Mouse (Mus musculus) testis, adult 2 months (tissue): ENCODE data around the gene Efhc2. TPM values are rescaled to one million over a fixed set of nuclear protein-coding genes. Genes with fewer than 3 reads are reported as not detected.

Source experiments
- H3K27ac ChIP-seq: fragments of 200-500 bp; 2 replicates; pipeline ENCODE4 v1.5.1; 2012; ENCODE audit warnings: low read depth, low read length; ENCODE audit not compliant: control insufficient read depth, insufficient read depth
- H3K27me3 ChIP-seq: fragments of 200-500 bp; 2 replicates; pipeline ENCODE4 v1.6.1; 2012; ENCODE audit warnings: mild to moderate bottlenecking, low read length, moderate library complexity; ENCODE audit not compliant: control insufficient read depth, insufficient read depth
- H3K36me3 ChIP-seq: fragments of 200-500 bp; 2 replicates; pipeline ENCODE4 v1.6.1; 2012; ENCODE audit warnings: mild to moderate bottlenecking, low read length; ENCODE audit not compliant: control insufficient read depth, insufficient read depth
- H3K4me1 ChIP-seq: fragments of 200-500 bp; 2 replicates; pipeline ENCODE4 v1.6.1; 2012; ENCODE audit warnings: low read length; ENCODE audit not compliant: control insufficient read depth, insufficient read depth
- H3K4me3 ChIP-seq: fragments of 200-500 bp; 2 replicates; pipeline ENCODE4 v1.5.1; 2012; ENCODE audit warnings: low read depth, mild to moderate bottlenecking, low read length, moderate library complexity, mixed read lengths; ENCODE audit not compliant: control insufficient read depth
- CTCF ChIP-seq: fragments of 200-500 bp; IDR thresholded peaks from 2 replicates; pipeline ENCODE4 v1.5.1; 2012; ENCODE audit warnings: low read depth, mild to moderate bottlenecking, inconsistent platforms, low read length, moderate library complexity; ENCODE audit not compliant: control insufficient read depth, insufficient read depth, insufficient replicate concordance
- POLR2A ChIP-seq: fragments of 200-500 bp; IDR thresholded peaks from 2 replicates; pipeline ENCODE4 v1.6.1; 2012; ENCODE audit warnings: low read depth, mild to moderate bottlenecking, inconsistent platforms, low read length, moderate library complexity; ENCODE audit not compliant: control insufficient read depth
- polyA plus RNA-seq: library from polyadenylated mRNA; depleted of rRNA; stranded (reverse); fragments of >200 nt; gene quantifications from 2 replicates; pipeline ENCODE4 v1.2.3, GENCODE M21; 2012; rRNA removed

The Efhc2 gene
- 7.5 and 9.1 TPM in 2 replicates for polyA plus RNA-seq

GRCm38 (mm10) chrX:17319126-17319583 lies at the start of gene Efhc2:
Gene Efhc2 (minus strand): TSS chrX:17319368.
- Histone ChIP-seq H3K4me3 (peak within 1 kb of the TSS; percentile 88), H3K4me1 (no peaks in the 10 kb centered on the region), H3K27me3 (no peaks in the 10 kb centered on the region), H3K36me3 (no peaks in the 10 kb centered on the region), H3K27ac (peak within 1 kb of the TSS; percentile 91)
- TF ChIP-seq POLR2A (peak; percentile 62; the same call in 1 of the 2 replicates), CTCF (no peak)

- TF ChIP-seq CTCF = no peak
- TF ChIP-seq POLR2A = no peak
- H3K4me3 ChIP-seq = no peak overlapping the region
- H3K27ac ChIP-seq = no peak overlapping the region
- H3K4me1 ChIP-seq = no peaks in the 10 kb centered on the region
- no peaks in the 10 kb centered on the region for H3K27me3 ChIP-seq
- no peaks in the 10 kb centered on the region for H3K36me3 ChIP-seq
Measured at GRCm38 (mm10) chrX:17365114-17365513, 45.9 kb upstream of the Efhc2 start.

DNA sequence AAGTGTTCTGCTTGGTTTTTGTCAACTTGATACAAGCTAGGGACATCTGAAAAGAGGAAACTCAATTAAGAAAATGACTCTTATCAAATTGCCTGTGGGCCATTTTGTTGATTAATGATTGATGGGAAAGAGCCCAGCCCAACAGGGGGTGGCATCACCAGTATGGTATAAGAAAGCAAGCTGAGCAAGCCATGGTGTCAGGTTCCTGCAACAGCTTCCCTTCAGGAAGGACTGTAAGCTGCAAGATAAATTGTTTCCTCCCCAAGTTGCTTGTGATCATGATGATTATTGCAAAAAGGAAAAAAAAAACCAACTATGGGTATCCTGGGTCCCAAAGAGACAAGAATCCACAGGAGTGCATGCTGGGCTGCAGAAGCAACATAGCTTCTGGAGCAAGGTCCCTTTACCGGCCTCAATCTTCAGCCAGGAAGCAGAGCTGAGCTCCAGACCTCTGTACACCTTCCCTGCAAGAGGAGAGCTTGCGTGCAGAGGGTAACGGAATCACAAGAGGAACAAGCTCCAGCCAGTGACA lies 18.8 kb downstream of the Efhc2 start:
- Histone ChIP-seq H3K27me3 (no peaks in the 10 kb centered on the region), H3K27ac (no peak overlapping the region), H3K4me1 (no peaks in the 10 kb centered on the region), H3K36me3 (no peaks in the 10 kb centered on the region), H3K4me3 (no peak overlapping the region)
- TF ChIP-seq POLR2A = no peak
- TF ChIP-seq CTCF = no peak

GRCm38 (mm10) chrX:17283899-17284298 lies 35.3 kb downstream of the Efhc2 start:
- Histone ChIP-seq H3K27ac (no peak overlapping the region), H3K4me3 (no peak overlapping the region), H3K27me3 (no peaks in the 10 kb centered on the region), H3K36me3 (no peaks in the 10 kb centered on the region), H3K4me1 (no peaks in the 10 kb centered on the region)
- no peak for TF ChIP-seq POLR2A
- TF ChIP-seq CTCF = no peak

GRCm38 (mm10) chrX:17225141-17225540 lies 94.0 kb downstream of the Efhc2 start:
- Histone ChIP-seq H3K27me3 (no peaks in the 10 kb centered on the region), H3K4me1 (no peaks in the 10 kb centered on the region), H3K4me3 (no peak overlapping the region), H3K36me3 (no peaks in the 10 kb centered on the region), H3K27ac (no peak overlapping the region)
- TF ChIP-seq CTCF = no peak
- TF ChIP-seq POLR2A = no peak

- no peak overlapping the region for H3K27ac ChIP-seq
- H3K36me3 ChIP-seq = no peaks in the 10 kb centered on the region
- H3K4me3 ChIP-seq = no peak overlapping the region
- TF ChIP-seq CTCF = no peak
- no peak for TF ChIP-seq POLR2A
- no peaks in the 10 kb centered on the region for H3K27me3 ChIP-seq
- no peaks in the 10 kb centered on the region for H3K4me1 ChIP-seq
Measured at GRCm38 (mm10) chrX:17217451-17217850, 101.7 kb downstream of the Efhc2 start.

GRCm38 (mm10) chrX:17213515-17213914 lies 105.7 kb downstream of the Efhc2 start:
- no peaks in the 10 kb centered on the region for H3K4me1 ChIP-seq
- H3K36me3 ChIP-seq = no peaks in the 10 kb centered on the region
- no peak overlapping the region for H3K27ac ChIP-seq
- no peak overlapping the region for H3K4me3 ChIP-seq
- H3K27me3 ChIP-seq = no peaks in the 10 kb centered on the region
- TF ChIP-seq POLR2A (no peak), CTCF (no peak)
